Mouse (Mus musculus): ENCODE measurements around the gene Rgs12.
A peak's percentile ranks its signal among the peaks of the same experiment; 100 is the strongest.

Rgs12 gene

DNA sequence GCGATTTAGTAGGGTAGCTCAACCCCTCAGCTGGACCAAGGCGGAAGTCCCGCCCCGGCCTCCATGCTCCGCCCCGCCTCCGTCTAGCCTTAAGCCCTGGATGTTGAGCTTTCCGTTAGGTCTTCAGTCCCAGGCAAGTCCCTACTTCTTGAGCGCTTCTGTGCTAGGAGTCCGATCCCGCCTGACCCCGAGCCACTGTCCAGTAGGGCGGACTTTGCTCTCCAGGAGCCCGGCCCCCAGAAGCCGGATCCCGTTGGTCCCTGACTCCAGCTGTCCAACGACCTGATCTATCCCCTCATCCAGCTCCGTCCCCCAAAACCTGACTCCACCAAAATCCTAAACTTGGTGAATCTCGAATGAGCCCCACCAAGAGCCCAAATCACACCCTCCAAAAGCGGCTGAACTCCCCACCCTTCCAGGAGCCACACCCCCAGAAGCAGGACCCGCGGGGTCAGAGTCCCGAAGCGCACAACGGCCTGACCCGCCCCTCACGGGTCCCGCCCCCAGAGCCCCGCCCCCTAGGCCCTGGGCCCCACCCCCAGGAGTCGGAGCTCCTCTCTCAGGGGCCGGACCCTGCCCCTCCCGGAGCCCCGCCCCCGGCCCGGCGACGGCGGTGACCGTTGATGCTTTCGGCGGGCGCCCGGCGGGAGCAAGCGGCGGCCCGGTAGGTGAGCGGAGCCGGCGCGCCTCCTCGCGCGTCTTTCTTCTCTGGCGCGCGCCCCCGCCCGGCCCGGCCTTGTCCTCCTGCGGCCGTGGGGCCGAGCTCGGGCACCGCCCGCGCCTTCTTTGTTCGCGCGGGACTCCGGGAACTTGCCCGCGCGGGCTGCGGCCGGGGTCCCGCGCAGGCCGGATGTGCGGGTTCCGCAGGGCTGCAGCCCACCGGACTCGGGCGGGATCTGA, at the start of gene Rgs12:
Rgs12 (plus strand) TSS at position 585 of the 900 bp plus-strand sequence.
- peak; percentile 85 for DNase-seq (ENCODE audit: low spot score)

DNA sequence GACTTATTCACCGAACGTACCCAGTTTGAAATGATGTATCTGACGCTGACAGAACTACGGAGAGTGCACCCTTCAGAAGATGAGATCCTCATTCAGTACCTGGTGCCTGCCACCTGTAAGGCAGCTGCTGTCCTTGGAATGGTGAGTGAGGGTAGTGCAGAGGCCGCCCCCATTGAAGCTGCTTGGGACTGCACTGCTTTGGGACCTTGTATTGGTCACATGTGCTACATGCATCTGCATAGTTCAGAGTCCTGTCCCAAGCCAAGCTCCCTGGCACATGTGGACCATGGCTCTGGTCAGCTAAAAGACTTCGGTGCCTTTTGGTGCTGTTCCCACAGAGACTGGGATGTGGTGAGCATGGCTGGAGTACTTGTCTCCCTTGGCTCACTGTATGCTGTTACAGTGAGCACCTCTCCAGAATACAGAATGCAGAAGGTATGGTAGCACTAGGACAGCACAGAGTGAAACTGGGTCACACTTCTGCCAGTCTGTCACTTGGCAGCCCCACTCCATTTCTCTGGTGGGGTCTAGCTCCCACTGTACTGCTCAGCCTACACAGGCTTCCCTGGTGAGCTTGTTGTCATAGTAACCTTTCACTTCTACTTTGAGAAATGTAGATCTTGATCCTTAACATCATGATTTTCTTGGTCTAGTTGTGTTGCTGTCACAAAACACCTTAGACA, 49.3 kb upstream of the Rgs12 start:
- DNase-seq (ENCODE audit: low spot score), result no peak

DNA sequence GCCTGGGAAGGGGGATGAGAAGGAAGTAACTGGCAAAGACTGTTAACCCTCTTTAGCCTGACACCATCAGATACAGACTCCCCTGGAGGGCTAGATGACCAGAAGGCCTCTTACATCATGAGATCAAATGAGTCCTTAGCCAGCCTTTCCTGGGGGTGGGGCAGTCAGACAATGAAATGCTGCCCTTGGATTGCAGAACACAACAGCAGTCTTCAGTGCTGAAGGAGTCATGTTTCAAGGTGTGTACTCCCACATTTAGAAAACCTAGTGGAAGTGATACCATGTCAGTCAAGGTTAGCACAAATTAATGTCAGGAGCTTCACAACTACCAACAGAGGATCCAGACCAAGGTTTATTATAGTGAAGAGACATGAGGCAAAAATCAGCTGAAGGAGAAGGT, 46.9 kb upstream of the Rgs12 start:
- no peak for DNase-seq (ENCODE audit: low spot score)

DNA sequence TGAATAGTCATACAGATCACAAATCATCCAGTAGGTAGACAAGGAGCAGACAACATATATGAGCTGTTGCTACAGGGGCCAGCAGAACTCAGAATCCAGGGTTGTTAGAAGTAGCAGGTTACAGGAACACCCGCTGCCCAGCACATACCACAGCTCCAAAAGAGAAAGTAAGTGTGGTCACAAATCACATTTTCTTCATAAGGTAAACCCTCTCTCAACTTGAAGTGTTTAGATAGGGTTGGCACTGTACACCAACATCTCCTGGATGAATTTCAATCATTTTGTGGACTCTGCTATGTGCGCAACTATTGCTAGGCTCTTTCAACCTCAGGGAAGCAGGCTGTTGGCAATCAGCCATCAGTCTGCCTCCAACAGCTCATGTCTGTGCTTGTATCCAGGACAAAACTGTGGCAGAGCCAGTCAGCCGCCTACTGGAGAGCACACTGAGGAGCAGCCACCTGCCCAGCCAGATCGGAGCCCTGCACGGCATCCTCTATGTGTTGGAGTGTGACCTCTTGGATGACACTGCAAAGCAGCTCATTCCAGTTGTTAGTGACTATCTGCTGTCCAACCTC, 46.3 kb upstream of the Rgs12 start:
- no peak for DNase-seq (ENCODE audit: low spot score)

DNA sequence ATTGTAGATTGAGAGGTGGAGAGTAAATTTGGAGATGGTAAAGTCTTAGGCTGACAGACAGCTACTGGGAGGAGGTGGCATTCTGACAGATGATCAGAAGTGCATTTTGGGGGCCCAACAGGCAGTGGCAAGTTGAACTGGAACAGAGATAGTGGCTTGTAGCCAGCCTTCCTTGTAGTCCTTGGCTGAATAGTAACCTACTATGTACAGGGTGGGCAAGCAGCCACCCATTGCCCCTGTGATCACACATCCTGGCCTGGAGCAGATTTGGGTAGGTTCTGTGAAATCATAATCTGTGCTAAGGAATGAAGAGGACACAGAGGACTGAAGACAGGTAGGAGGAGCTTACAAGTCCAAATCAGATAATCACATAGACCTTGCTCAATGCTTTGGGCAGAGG, 44.8 kb upstream of the Rgs12 start:
- DNase-seq (ENCODE audit: low spot score), result no peak

DNA sequence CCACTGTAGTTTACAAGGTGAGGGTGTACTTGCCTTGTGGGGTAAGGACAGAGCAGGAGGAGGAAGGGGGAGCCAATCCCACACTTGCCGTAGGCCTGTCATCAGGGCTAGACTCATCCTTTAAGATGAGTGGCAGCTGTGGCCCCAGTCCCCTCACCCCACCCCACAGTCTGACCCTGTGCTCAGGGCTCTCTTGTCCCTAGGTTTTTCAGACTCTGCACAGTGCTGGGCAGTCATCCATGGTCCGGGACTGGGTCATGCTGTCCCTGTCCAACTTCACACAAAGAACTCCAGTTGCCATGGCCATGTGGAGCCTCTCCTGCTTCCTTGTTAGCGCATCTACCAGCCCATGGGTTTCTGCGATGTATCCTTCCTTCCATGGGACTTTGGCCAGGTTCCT, 42.0 kb upstream of the Rgs12 start:
- peak; percentile 31 for DNase-seq (ENCODE audit: low spot score)

DNA sequence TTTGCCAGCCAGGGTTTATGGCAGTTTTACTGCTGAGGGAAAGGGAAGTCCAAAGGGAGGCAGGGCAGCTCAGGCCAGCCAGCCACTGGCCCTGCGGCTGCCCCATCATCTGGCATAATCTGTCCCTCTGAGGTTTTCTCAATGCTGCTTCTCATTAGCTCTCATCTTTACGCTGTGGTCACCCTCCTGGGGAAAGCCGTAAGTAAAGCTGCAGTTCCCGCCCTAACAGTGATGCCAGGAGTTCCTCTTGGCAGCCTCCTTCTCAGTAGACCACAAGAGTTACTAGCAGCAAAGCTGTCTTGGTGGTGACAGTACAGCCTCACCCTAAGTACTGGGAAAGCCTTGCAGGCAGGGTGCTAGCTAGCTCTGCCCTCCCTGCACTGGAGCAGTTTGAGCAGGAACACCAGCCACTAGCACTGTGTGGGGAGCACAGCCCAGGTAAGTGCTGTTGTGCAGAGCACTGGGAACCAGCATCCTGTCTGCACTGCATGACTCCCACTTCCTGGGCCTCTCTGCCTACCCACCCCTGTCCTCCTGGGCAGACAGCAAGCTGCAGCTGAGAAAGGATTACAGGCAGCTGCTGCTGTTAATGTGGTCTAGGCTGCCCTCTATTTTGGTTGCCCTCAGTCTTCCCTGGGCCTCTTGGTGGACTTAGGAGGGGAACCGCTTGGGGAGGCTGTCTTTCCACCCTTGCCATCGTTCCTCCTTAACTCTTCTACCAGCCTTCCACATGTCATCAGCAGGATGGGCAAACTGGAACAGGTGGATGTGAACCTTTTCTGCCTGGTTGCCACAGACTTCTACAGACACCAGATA, 41.1 kb upstream of the Rgs12 start, which contains the start of gene Msantd1:
Msantd1 (plus strand) TSS at position 103 of the 816 bp plus-strand sequence.
- DNase-seq (ENCODE audit: low spot score), result no peak

DNA sequence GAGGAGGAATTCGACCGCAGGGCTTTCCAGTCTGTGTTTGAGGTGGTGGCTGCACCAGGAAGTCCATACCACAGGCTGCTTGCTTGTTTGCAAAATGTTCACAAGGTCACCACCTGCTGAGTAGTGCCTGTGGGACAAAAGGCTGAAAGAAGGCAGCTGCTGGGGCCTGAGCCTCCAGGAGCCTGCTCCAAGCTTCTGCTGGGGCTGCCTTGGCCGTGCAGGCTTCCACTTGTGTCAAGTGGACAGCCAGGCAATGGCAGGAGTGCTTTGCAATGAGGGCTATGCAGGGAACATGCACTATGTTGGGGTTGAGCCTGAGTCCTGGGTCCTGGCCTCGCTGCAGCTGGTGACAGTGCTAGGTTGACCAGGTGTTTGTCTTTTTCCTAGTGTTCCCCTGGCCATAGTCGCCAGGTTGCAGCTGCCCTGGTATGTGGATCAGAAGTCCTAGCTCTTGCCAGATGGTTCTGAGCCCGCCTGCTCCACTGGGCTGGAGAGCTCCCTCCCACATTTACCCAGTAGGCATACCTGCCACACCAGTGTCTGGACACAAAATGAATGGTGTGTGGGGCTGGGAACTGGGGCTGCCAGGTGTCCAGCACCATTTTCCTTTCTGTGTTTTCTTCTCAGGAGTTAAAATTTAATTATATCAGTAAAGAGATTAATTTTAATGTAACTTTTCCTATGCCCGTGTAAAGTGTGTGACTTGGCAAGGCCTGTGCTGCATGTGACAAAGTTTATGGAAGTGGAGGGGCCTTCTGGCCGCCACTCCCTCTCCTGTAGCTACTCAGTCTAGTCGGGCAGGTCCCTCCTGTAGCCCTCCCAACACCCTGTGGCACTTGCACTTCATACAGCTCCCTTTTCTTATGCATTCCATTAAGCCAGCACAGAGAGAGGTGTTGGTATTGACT, 40.3 kb upstream of the Rgs12 start:
- DNase-seq (ENCODE audit: low spot score), result no peak

DNA sequence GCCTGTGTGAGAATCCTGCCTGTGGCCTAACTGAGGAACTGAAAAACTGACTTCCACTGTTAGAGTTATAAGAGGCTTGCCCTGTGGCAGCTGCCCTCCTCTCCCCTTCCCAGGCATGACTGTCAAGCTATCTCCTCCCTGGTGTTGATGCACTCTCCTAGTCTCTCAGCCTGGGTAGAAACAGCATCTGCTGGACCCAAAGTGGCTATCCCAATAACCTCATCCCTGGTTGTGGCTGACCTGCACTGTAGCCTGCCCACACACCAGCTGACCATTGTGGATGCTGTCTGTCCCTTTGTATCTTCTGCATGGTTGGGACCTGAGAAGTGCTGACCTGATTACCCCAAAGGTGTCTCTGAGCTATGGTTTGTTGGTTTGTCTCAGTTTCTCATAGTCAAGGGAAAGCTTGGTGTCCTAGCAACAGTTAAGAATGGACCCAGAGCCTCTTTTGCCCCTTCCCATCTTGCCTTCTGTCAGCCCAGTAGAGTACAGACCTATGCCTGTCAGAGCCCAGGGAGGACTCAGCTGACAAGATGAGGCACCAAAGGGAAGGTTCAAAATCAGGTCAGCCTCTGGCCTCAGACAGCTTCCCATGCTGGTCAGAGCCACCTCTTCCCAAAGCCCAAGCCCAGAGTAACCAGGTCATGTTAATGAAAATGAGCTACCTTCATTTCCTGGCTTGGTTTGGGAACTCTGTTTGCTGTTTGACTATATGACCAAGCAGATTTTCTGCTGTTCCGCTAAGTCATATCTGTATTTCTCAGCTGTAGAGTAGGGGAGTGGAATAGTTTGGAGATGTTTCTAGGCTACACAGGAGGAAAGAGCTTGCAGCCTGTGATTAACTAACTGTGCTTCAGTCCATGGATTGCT, 39.4 kb upstream of the Rgs12 start:
- no peak for DNase-seq (ENCODE audit: low spot score)

DNA sequence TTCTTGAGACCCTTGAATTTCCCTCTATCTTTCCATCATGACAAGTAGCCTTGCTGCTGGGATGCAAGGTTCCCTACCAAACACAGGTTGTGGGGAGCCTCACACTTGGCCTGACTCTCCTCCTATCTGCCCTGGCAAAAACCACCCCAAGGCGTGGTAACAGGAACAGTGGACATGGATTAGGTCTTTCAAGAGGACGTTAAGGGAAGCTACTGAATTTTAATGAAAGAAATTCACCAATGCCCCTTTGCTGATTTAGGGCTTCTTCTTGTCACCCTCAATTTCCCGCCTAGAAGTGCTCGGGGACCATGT, 38.8 kb upstream of the Rgs12 start:
- no peak for DNase-seq (ENCODE audit: low spot score)

DNA sequence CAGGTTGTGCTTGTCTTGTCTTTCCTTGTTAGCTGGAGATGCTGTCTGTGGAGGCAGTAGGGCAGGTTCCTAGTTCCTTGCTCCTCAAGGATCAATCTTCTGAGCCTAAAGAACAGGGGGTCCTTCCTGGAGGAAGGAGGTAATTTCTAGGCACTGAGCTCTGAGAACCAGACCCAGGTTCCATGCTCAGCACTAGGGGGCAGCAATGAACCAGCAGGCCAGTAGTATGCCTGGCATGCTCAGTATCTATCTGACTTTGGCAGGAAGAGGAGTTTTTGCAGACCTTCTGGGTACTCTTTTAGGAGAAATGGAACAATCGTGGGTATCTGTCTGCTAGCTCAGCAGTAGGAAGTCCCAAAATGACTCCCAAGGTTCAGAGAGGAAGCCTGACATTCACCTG, 33.4 kb upstream of the Rgs12 start:
- DNase-seq (ENCODE audit: low spot score), result no peak

DNA sequence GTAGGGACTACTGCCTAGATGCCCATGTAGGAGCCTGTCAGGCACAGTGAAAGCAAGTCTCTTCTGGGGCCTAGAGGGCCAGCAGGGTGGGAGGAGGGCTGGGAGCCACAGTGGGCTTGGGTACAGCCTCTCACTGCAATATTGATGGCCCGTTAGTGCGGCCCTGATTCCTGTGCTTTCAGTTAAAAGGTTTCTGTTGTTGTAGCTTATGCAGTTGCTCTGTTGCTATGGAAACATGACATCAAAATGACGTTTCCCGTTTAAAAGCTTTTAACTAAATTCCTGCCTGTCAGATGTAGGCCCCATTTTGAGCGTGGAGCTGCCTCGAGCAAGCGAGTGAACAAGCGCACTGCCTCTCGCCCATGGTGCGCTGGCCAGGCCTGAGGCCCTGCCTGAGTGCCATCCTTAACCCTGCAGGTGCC, 32.0 kb upstream of the Rgs12 start:
- DNase-seq (ENCODE audit: low spot score), result no peak

DNA sequence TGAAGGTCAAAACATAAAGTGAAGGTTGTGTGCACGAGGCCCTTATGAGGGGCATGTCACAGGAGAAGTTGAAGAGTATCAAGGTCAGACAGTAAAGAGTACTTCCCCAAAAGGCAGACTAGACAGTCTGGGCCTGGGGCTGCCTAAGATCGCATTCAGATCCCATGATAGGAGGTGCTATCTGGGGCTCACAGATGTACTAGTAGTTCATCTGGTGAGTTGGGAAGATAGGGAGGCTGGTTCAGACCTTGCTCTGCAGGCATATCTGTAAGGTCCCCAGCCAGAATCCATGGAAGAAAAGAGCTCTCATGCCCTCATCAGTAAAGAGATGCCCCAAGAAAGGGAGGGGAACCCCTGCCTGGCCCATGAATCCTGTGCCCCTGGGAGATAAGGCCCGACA, 30.5 kb upstream of the Rgs12 start:
- no peak for DNase-seq (ENCODE audit: low spot score)

DNA sequence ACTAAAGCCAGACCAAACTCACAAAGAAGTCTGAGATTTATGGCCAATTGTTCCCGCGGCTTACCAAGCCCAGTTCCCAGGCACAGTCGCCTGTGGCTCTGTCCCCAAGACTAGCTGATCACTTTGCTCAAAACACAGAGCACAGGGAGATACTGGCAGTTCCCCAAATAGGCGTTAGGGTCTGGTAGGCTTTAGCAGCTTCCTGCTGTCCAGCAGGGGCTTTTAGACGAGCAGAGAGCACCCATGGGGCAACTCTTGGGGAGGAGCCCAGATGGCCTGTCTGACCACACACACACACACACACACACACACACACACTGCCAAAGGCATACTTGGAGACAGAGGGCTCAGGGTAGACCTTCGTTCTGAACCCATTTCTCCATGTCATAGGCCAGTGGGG, 26.7 kb upstream of the Rgs12 start:
- no peak for DNase-seq (ENCODE audit: low spot score)

DNA sequence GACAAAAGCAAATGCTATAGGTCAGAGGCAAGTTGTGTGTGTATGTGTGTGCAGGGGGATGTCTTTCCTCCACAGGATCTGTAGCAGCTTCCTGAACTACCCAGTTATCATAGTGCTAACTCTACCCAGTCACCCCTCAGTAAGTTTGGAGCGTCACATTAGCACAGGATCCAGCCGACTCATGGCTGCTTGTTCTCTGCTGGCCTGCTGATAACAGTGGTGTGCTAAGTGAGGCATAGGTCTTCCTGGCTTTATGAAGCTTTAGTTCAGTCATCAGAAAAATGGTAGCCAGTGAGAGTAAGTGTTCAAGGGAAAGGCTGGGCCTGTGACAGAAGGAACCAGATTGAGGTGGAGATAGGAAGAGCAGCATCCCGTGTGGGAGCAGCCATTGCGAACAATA, 25.3 kb upstream of the Rgs12 start:
- no peak for DNase-seq (ENCODE audit: low spot score)

DNA sequence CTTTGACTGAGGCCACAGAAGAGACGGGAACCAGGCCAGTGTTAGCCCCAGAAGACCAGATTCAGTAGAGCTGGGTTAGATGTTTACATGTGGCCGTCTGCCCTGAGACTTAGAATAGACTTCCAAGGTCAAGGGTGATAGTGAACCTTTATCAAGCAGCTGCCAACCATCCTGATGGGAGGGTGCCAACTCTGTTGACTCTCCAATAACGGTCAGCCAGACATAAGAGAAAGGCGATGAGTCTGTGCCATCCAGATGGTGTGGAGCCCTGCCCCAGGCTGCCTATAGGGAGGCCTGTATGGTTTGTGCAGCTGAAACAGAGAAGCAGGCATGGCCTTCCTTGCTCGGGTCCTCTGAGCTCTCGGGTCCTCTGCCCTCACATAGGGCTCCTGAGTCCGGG, 24.7 kb upstream of the Rgs12 start:
- DNase-seq (ENCODE audit: low spot score), result peak; percentile 58

DNA sequence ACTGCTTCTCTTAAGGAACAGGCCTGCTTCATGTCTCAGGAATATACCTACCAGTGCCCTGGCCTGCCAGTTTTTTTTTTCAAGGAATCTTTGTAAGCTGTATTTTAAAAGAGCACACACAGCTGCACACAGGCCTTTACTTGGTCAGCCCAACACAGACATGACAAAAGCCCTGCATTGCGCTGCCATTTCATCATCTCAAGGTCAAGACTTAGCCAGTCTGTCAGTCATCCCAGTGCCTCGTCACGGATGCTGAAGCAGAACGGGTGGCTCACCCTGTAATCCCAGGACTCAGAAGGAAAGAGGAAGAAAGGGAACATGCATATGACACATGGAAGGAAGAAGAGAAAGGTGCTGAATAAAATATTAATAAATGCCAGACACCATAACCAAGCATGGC, 21.6 kb upstream of the Rgs12 start:
- DNase-seq (ENCODE audit: low spot score), result no peak

DNA sequence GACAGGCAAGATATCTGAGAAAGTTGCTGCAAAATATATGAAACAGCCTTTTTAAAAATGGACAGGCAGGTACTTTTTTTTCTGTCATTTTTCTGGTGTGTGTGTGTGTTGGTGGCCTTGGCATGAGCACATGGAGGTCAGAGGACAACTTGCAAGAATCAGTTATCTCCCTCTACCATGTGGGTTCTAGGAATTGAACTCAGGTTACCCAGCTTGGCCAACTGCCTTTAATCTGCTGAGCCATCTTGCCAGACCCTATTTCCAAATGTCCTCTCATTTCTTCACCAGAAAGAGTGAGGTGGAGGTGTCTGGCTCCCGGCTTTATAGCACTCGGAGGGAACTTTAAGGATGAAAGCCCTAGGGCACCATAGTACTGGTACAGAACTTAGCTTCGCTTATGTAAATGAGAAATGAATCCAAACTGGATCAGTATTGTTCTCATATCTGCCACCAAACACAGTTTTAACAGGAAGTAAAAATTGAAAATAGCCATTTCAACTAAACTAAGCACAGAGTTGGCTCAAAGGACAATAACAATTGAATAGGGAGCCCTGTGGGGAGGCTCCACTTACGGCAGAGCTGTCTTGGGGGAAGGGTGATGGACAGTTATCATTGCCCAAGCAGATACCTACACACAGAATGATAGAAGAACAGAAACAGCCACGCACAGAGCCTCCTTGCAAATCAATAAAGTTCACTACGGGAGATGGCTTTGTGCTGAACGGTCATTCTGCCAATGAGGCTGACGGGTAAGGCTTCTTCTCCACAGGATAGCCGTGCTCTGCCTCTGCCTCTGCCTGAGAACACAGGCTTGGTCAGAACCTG, 18.9 kb upstream of the Rgs12 start:
- no peak for DNase-seq (ENCODE audit: low spot score)

DNA sequence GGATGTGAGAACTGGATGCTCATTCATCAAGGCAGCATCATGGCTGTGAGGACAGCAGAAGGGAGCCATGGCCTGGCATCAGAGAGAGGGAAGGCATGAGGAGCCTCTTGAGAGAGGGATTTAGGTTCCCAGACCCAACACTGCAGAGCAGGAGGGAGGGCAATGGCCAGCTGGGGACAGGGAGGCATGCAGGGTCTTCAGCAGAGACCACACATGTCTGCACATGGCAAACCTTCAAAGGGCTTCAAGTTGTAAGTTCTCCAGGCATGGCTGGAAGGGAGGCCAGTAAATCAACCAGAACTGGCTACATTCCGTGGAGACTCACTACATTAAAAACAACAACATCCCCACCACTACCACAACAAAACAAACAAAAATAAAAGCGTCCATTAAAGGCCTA, 18.2 kb upstream of the Rgs12 start:
- no peak for DNase-seq (ENCODE audit: low spot score)
